In the genomic region with DNA sequence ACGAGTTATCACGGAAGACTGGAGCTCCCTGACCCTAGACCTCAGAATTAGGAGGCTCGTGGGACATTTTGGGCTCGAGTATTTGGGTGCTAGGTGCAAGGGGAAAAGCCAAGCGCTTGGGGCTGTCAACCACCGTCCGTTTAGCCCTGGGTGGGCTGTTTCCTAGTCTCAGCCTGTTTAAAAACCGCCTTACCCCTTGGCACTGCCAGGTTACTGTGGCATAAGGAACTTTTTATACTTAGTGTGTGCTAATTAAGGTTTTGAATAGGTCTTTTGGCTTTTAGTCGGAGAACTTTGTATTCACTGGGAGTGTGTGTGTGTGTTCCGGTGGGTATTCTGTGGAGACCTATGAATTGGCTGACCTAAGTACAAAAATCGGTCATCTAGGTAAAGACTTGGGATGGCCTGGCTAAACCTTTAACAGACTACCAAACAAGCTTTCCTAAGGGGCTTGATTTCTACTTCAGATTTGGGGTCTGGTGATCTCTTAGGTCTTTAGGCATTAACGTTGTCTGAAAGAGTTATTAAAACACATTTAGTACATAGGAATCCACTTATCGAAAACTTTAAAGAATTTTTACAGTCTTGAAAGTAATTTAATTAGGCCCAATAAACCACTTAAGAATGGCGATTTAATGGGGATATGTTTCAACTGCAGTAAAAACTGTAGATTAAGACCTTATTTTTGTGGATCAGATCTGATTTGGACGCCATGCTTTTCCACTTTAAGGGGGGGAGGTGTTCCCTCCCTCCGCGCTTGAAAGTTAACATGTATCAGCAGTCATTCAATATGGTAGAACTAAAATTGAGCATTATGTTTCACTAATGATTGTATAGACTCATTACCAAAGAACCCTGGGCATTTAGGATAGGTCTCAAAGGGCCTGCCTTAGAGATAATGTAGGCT, we compare ENCODE assay signal across 9 mouse cellular contexts. TPM values are rescaled to one million over a fixed set of nuclear protein-coding genes. Genes with fewer than 3 reads are reported as not detected.
A peak's percentile ranks its signal among the peaks of the same experiment; 100 is the strongest.
DNase-seq lines count a peak whose midpoint lies in the region; ATAC-seq and TF ChIP-seq lines count a peak whose summit lies in the region.
"Had no signal": no experiment of that assay in that cellular context is flagged by ENCODE, and none has a peak within 500 bp of the region (broad histone marks: within the 10 kb centered on the region; RNA-seq: fewer than 3 reads in every experiment).

No protein-coding gene starts in this region.

- H3K36me3 ChIP-seq in C2C12 (ENCODE audit: control insufficient read depth, insufficient read depth), result peaks cover 5% of the 10 kb centered on the region
- no peaks in the 10 kb centered on the region for H3K36me3 ChIP-seq in forebrain, embryonic 10.5 days (replicated peaks)
- H3K36me3 ChIP-seq in liver, embryonic 11.5 days (ENCODE audit: control insufficient read depth, insufficient read depth, low read length), result no peaks in the 10 kb centered on the region

- peak overlapping the region; percentile 68 for H3K4me3 ChIP-seq in C2C12 (ENCODE audit: insufficient read depth, poor library complexity, severe bottlenecking)
- H3K4me3 ChIP-seq in forebrain, embryonic 10.5 days, result peak overlapping the region; percentile 87
- peak overlapping the region; percentile 73 for H3K4me3 ChIP-seq in liver, embryonic 11.5 days (ENCODE audit: low read depth, low read length)

- DNase-seq in heart, adult 11 months, result peak; percentile 30
- no peak for DNase-seq in heart, adult 18-20 months
- no peak for DNase-seq in forebrain, embryonic 10.5 days (ENCODE audit: extremely low spot score, low spot score)
- no peak for DNase-seq in liver, embryonic 11.5 days (ENCODE audit: low spot score)
- DNase-seq in right cerebral cortex, postnatal 36 days (ENCODE audit: low spot score in 2 of 2), result no peak
- no peak for DNase-seq in MN1 (ENCODE audit: low spot score)
- DNase-seq in gastrocnemius, adult 8-10 months (ENCODE audit: low spot score in 2 of 2), result no peak

- H3K9ac ChIP-seq in liver, embryonic 11.5 days (ENCODE audit: low read depth, low read length), result peak overlapping the region; percentile 81

- 30% methylated on average over 17 of the region's 17 CpGs for WGBS in forebrain, embryonic 10.5 days
- WGBS in liver, embryonic 11.5 days, result 19% methylated on average over 17 of the region's 17 CpGs

- no peaks in the 10 kb centered on the region for H3K27me3 ChIP-seq in C2C12 (ENCODE audit: control insufficient read depth, insufficient read depth, insufficient read length)
- H3K27me3 ChIP-seq in forebrain, embryonic 10.5 days (ENCODE audit: poor library complexity, severe bottlenecking), result peaks cover 14% of the 10 kb centered on the region
- H3K27me3 ChIP-seq in liver, embryonic 11.5 days (replicated peaks; ENCODE audit: control insufficient read depth, insufficient read depth, low read length), result no peaks in the 10 kb centered on the region
- H3K27me3 ChIP-seq: Patski had no signal

- no peaks in the 10 kb centered on the region for H3K9me3 ChIP-seq in forebrain, embryonic 10.5 days
- H3K9me3 ChIP-seq in liver, embryonic 11.5 days (ENCODE audit: control insufficient read depth, low read length), result no peaks in the 10 kb centered on the region

- H3K79me3 ChIP-seq in C2C12 (ENCODE audit: low read depth), result peaks cover 62% of the 10 kb centered on the region

- peak overlapping the region; percentile 97 for H3K4me2 ChIP-seq in liver, embryonic 11.5 days

- H3K79me2 ChIP-seq in C2C12 (ENCODE audit: control insufficient read depth, insufficient read depth), result peaks cover 91% of the 10 kb centered on the region

- H3ac ChIP-seq in C2C12 (ENCODE audit: control insufficient read depth, insufficient read length, low read depth), result peak overlapping the region; percentile 99

- ATAC-seq in liver, embryonic 11.5 days (replicated peaks; ENCODE audit: low FRiP score), result no peak

- no peak for TF ChIP-seq CTCF in C2C12 (IDR thresholded peaks at IDR 0.05; ENCODE audit: control insufficient read depth, insufficient read depth, insufficient read length)

- peaks cover 45% of the 10 kb centered on the region for H3K4me1 ChIP-seq in forebrain, embryonic 10.5 days
- peaks cover 18% of the 10 kb centered on the region for H3K4me1 ChIP-seq in liver, embryonic 11.5 days (replicated peaks; ENCODE audit: control insufficient read depth, insufficient read depth, low read length)

- peak overlapping the region; percentile 91 for H3K27ac ChIP-seq in forebrain, embryonic 10.5 days
- peak overlapping the region; percentile 98 for H3K27ac ChIP-seq in liver, embryonic 11.5 days (ENCODE audit: low read depth, low read length)

TF ChIP-seq in C2C12, 6 proteins besides CTCF, POLR2A, EP300 and RAD21:
- TF ChIP-seq MYOG (IDR thresholded peaks at IDR 0.05; ENCODE audit: control insufficient read depth, extremely low read depth, insufficient read length) (no peak), FOSL1 (IDR thresholded peaks at IDR 0.05; ENCODE audit: insufficient read depth, low read length, poor library complexity, severe bottlenecking) (no peak), MYOD1 (IDR thresholded peaks at IDR 0.05; ENCODE audit: control insufficient read depth, insufficient read length, low read depth) (no peak), CEBPB (IDR thresholded peaks at IDR 0.05; ENCODE audit: low read depth) (no peak), USF1 (IDR thresholded peaks at IDR 0.05; ENCODE audit: low read depth) (no peak), MAX (IDR thresholded peaks at IDR 0.05) (no peak)

RNA-seq across cellular contexts. Expression of gene Zcchc2, which starts 2.0 kb away (rescaled TPM):
- total RNA-seq in heart, adult 18-20 months (2021), result 1 to 10 TPM; 7.0 to 7.9 TPM
- polyA plus RNA-seq in C2C12 (2012; fragmentation: generic; extraction: Trizol), result 5.9 TPM
- polyA plus RNA-seq in forebrain, embryonic 10.5 days (2016; fragmentation: Nextera tagmentation; extraction: Ambion mirVana), result 2.1 and 2.4 TPM in 2 replicates
- 3.4 and 3.9 TPM in 2 replicates for polyA plus RNA-seq in liver, embryonic 11.5 days (2014; fragmentation: Nextera tagmentation; extraction: Ambion mirVana)
- 10 to 100 TPM in 1 of 4 experiments, 1 to 10 TPM in 3; 7.1 to 13.8 (median 8.9) TPM for total RNA-seq in gastrocnemius, adult 8-10 months (2022)
